Mouse (Mus musculus) CD4-positive, CD25-positive, alpha-beta regulatory T cell, adult 4 months (primary cell): ENCODE measurements around the gene Gm14393. TPM values are rescaled to one million over a fixed set of nuclear protein-coding genes. Genes with fewer than 3 reads are reported as not detected.
"Not testable (repeated sequence)": the region's sequence is repeated elsewhere in the genome, so short reads cannot be mapped to it uniquely, and the experiment has no call there.

Experiments used
- ATAC-seq: one replicate; pipeline ENCODE4 v1.8.0; 2017
- polyA plus RNA-seq, 2 experiments: library from polyadenylated mRNA; unstranded; fragments of 100-300 nt; shearing (Covaris generic); gene quantifications; one replicate each; pipeline ENCODE4 v1.2.1; 2017

Gm14393 gene
- polyA plus RNA-seq, result not detected

GRCm38 (mm10) chr2:175067681-175068261 is at the start of gene Gm14393:
Gene Gm14393, minus strand, starts transcription at chr2:175067781.
- not testable (repeated sequence) for ATAC-seq

GRCm38 (mm10) chr2:175044268-175044667 is 23.3 kb downstream of the Gm14393 start:
- ATAC-seq, result not testable (repeated sequence)

Other genes with a start within 250 kb of the Gm14393 start
- gene Gm14444, start 57.5 kb downstream of the Gm14393 start, polyA plus RNA-seq, result not detected
- 1 to 10 TPM in 1 of 2 experiments, under 1 TPM in 1; 0.85 to 4.5 TPM for gene Gm14399, start 74.2 kb upstream of the Gm14393 start, polyA plus RNA-seq
- under 1 TPM in 1 of 2 experiments, not detected in 1; 0.11 TPM for gene Gm14443, start 108.1 kb upstream of the Gm14393 start, polyA plus RNA-seq
- 1 to 10 TPM; 4.3 to 4.6 TPM for gene Gm14391, start 139.1 kb upstream of the Gm14393 start, polyA plus RNA-seq
- 1 to 10 TPM in 1 of 2 experiments, not detected in 1; 2.8 TPM for gene Gm14440, start 207.3 kb upstream of the Gm14393 start, polyA plus RNA-seq